Mouse (Mus musculus): ENCODE measurements around the gene Tpt1.

- TF ChIP-seq MEF2A (IDR thresholded peaks at IDR 0.05; ENCODE audit: borderline replicate concordance, low read depth, low read length) (no peak), EP300 (IDR thresholded peaks at IDR 0.05; ENCODE audit: low read length) (no peak), PAX5 (IDR thresholded peaks at IDR 0.05; ENCODE audit: low read length) (no peak), MXI1 (IDR thresholded peaks at IDR 0.05; ENCODE audit: low read depth, low read length) (no peak)
Observed at GRCm38 (mm10) chr14:75828866-75829806, 15.8 kb upstream of the Tpt1 start.

Measured in CH12.LX (cell line).